Mouse (Mus musculus) ovary, postnatal 14 days (tissue): ENCODE measurements around the gene Pea15a.

Experiments
- DNase-seq: peaks from one replicate; pipeline ENCODE4 v3.0.0; 2022; ENCODE audit warnings: low spot score

Pea15a gene

GRCm38 (mm10) chr1:172204814-172205740, 1.5 kb downstream of the Pea15a start:
- no peak for DNase-seq

GRCm38 (mm10) chr1:172204033-172204813, 2.4 kb downstream of the Pea15a start:
- no peak for DNase-seq

GRCm38 (mm10) chr1:172203566-172203965, 3.0 kb downstream of the Pea15a start:
- DNase-seq = no peak

- DNase-seq = no peak
Measured at GRCm38 (mm10) chr1:172202894-172203522, 3.6 kb downstream of the Pea15a start.

GRCm38 (mm10) chr1:172201967-172202880, 4.4 kb downstream of the Pea15a start:
- no peak for DNase-seq

GRCm38 (mm10) chr1:172200871-172201447, 5.6 kb downstream of the Pea15a start:
- DNase-seq = no peak

- DNase-seq = no peak
Measured at GRCm38 (mm10) chr1:172200161-172200560, 6.4 kb downstream of the Pea15a start.

- DNase-seq = no peak
Measured at GRCm38 (mm10) chr1:172198996-172199395, 7.6 kb downstream of the Pea15a start.

- DNase-seq = no peak
Measured at GRCm38 (mm10) chr1:172198316-172198715, 8.3 kb downstream of the Pea15a start.

GRCm38 (mm10) chr1:172197851-172198250, 8.8 kb downstream of the Pea15a start:
- no peak for DNase-seq

GRCm38 (mm10) chr1:172197146-172197545, 9.5 kb downstream of the Pea15a start:
- no peak for DNase-seq

- DNase-seq = no peak
Measured at GRCm38 (mm10) chr1:172194435-172194834, 12.2 kb downstream of the Pea15a start.

- no peak for DNase-seq
Measured at GRCm38 (mm10) chr1:172192217-172192616, 14.4 kb downstream of the Pea15a start.

GRCm38 (mm10) chr1:172191578-172191977, 15.0 kb downstream of the Pea15a start:
- DNase-seq = no peak

- DNase-seq = no peak
Measured at GRCm38 (mm10) chr1:172188891-172189290, 17.7 kb downstream of the Pea15a start.

- DNase-seq = no peak
Measured at GRCm38 (mm10) chr1:172186401-172187289, 20.0 kb downstream of the Pea15a start.

GRCm38 (mm10) chr1:172183915-172184314, 22.7 kb downstream of the Pea15a start:
- DNase-seq = no peak

- no peak for DNase-seq
Measured at GRCm38 (mm10) chr1:172183056-172183455, 23.5 kb downstream of the Pea15a start.

- no peak for DNase-seq
Measured at GRCm38 (mm10) chr1:172181777-172182176, 24.8 kb downstream of the Pea15a start.

GRCm38 (mm10) chr1:172180881-172181280, 25.7 kb downstream of the Pea15a start:
- no peak for DNase-seq
